Mouse (Mus musculus): Measurements from ENCODE around the gene Slc9b1. TPM values are rescaled to one million over a fixed set of nuclear protein-coding genes. Genes with fewer than 3 reads are reported as not detected.

Slc9b1 gene
- total RNA-seq (2012; rRNA removed) (not detected in 2 replicates), polyA plus RNA-seq (2012; ENCODE audit: insufficient read depth in 1 of 2, insufficient read length in 2 of 2, low read depth in 1 of 2, low replicate concordance in 2 of 2, missing spikeins in 1 of 2) (under 1 TPM in 1 of 2 experiments, not detected in 1; 0.14 TPM)

GRCm38 (mm10) chr3:135347739-135348264, at the start of gene Slc9b1:
Slc9b1 (plus strand) TSS chr3:135348029.
- TF ChIP-seq ELF1 (IDR thresholded peaks at IDR 0.05; ENCODE audit: low read depth, low read length): no peak
- TF ChIP-seq MAFK (IDR thresholded peaks at IDR 0.05; ENCODE audit: borderline replicate concordance, low read depth, low read length): no peak
- no peak for TF ChIP-seq NRF1 (IDR thresholded peaks at IDR 0.05; ENCODE audit: insufficient read depth, low read depth, low read length, poor library complexity, severe bottlenecking)
- TF ChIP-seq ZNF384 (IDR thresholded peaks at IDR 0.05; ENCODE audit: low read depth, low read length): 0 out of 2 replicates have a peak, but pooled peaks have one; percentile 13
- no peak for TF ChIP-seq ZKSCAN1 (IDR thresholded peaks at IDR 0.05; ENCODE audit: low read depth, low read length)
- TF ChIP-seq EP300 (IDR thresholded peaks at IDR 0.05; ENCODE audit: low read depth in 1 of 2, low read length in 2 of 2): no peak
- no peak for TF ChIP-seq MXI1 (IDR thresholded peaks at IDR 0.05; ENCODE audit: low read depth, low read length)
- Histone ChIP-seq H3K4me1 (ENCODE audit: control insufficient read depth in 1 of 2, insufficient read depth in 2 of 2, low read length in 2 of 2) (no peaks in the 10 kb centered on the region), H3K27me3 (ENCODE audit: control insufficient read depth in 1 of 2, insufficient read depth in 2 of 2, low read length in 2 of 2) (no peaks in the 10 kb centered on the region), H3K36me3 (ENCODE audit: control insufficient read depth in 1 of 2, insufficient read depth in 2 of 2, low read length in 2 of 2) (no peaks in the 10 kb centered on the region), H3K27ac (ENCODE audit: control insufficient read depth, low read depth, low read length) (no peak within 1 kb of the TSS), H3K79me2 (ENCODE audit: control insufficient read depth, insufficient read depth, low read length, poor library complexity) (no peaks in the 10 kb centered on the region), H3K4me3 (ENCODE audit: control insufficient read depth in 1 of 2, insufficient read depth in 1 of 2, low read depth in 2 of 2, low read length in 2 of 2) (no peak within 1 kb of the TSS), H3K9ac (ENCODE audit: control insufficient read depth, low read depth, low read length, poor library complexity, severe bottlenecking) (no peak within 1 kb of the TSS), H3K9me3 (replicated peaks; ENCODE audit: insufficient read depth, low read length) (no peaks in the 10 kb centered on the region)
- DNase-seq (ENCODE audit: low read depth, low spot score): no peak

- Histone ChIP-seq H3K36me3 (ENCODE audit: control insufficient read depth in 1 of 2, insufficient read depth in 2 of 2, low read length in 2 of 2) (peaks cover 0 to 5% of the 10 kb centered on the region in 2 experiments; a peak in 2 of 4 replicates), H3K27ac (ENCODE audit: control insufficient read depth, low read depth, low read length) (peak overlapping the region; percentile 11; the same call in 1 of the 2 replicates), H3K79me2 (ENCODE audit: control insufficient read depth, insufficient read depth, low read length, poor library complexity) (no peaks in the 10 kb centered on the region), H3K27me3 (ENCODE audit: control insufficient read depth in 1 of 2, insufficient read depth in 2 of 2, low read length in 2 of 2) (no peaks in the 10 kb centered on the region), H3K4me3 (ENCODE audit: control insufficient read depth in 1 of 2, insufficient read depth in 1 of 2, low read depth in 2 of 2, low read length in 2 of 2) (peak overlapping the region in 1 of 2 experiments; percentile 7; a peak in 1 of 4 replicates), H3K9ac (ENCODE audit: control insufficient read depth, low read depth, low read length, poor library complexity, severe bottlenecking) (0 out of 2 replicates have a peak overlapping the region, but pooled peaks have one; percentile 30), H3K9me3 (replicated peaks; ENCODE audit: insufficient read depth, low read length) (no peaks in the 10 kb centered on the region), H3K4me1 (ENCODE audit: control insufficient read depth in 1 of 2, insufficient read depth in 2 of 2, low read length in 2 of 2) (peaks cover 0 to 16% of the 10 kb centered on the region in 2 experiments; a peak in 3 of 4 replicates)
- no peak for TF ChIP-seq POLR2AphosphoS2 (IDR thresholded peaks at IDR 0.05; ENCODE audit: low read length)
- no peak for TF ChIP-seq USF1 (IDR thresholded peaks at IDR 0.05; ENCODE audit: low read depth, low read length)
- TF ChIP-seq ZNF384 (IDR thresholded peaks at IDR 0.05; ENCODE audit: low read depth, low read length): no peak
- no peak for TF ChIP-seq ZC3H11A (IDR thresholded peaks at IDR 0.05; ENCODE audit: low read depth, low read length)
- TF ChIP-seq MYC (IDR thresholded peaks at IDR 0.05; ENCODE audit: low read depth, low read length): 0 out of 2 replicates have a peak, but pooled peaks have one; percentile 40
- no peak for TF ChIP-seq SMC3 (IDR thresholded peaks at IDR 0.05; ENCODE audit: low read depth, low read length)
- no peak for TF ChIP-seq E2F4 (IDR thresholded peaks at IDR 0.05; ENCODE audit: borderline replicate concordance, low read depth, low read length)
- TF ChIP-seq CHD1 (IDR thresholded peaks at IDR 0.05; ENCODE audit: low read depth, low read length): no peak
- TF ChIP-seq SIN3A (IDR thresholded peaks at IDR 0.05; ENCODE audit: low read length): no peak
- peak; percentile 22 to 67; a peak in 2 of 4 replicates for TF ChIP-seq EP300 (IDR thresholded peaks at IDR 0.05; ENCODE audit: low read depth in 1 of 2, low read length in 2 of 2)
- no peak for TF ChIP-seq TCF12 (IDR thresholded peaks at IDR 0.05; ENCODE audit: low read depth, low read length)
- TF ChIP-seq TAL1 (IDR thresholded peaks at IDR 0.05; ENCODE audit: low read length): 0 out of 2 replicates have a peak, but pooled peaks have one; percentile 32
- no peak for TF ChIP-seq MAZ (IDR thresholded peaks at IDR 0.05; ENCODE audit: low read depth, low read length)
- peak; percentile 66; the same call in 1 of the 2 replicates for TF ChIP-seq JUND (IDR thresholded peaks at IDR 0.05; ENCODE audit: low read depth, low read length)
- no peak for TF ChIP-seq CTCF (IDR thresholded peaks at IDR 0.05 in 2 of 3, conservative IDR thresholded peaks at IDR 0.05 in 1 of 3; ENCODE audit: control insufficient read depth in 1 of 3, insufficient read depth in 1 of 3, low read depth in 2 of 3, low read length in 3 of 3, poor library complexity in 1 of 3, severe bottlenecking in 1 of 3)
- no peak for TF ChIP-seq USF2 (IDR thresholded peaks at IDR 0.05; ENCODE audit: borderline replicate concordance in 1 of 2, insufficient read depth in 1 of 2, low read depth in 1 of 2, low read length in 2 of 2)
- TF ChIP-seq POLR2A (IDR thresholded peaks at IDR 0.05; ENCODE audit: control insufficient read depth in 1 of 2, insufficient read depth in 1 of 2, low read depth in 1 of 2, low read length in 2 of 2, poor library complexity in 1 of 2): no peak
- TF ChIP-seq UBTF (IDR thresholded peaks at IDR 0.05; ENCODE audit: borderline replicate concordance, insufficient read depth, low read depth, low read length): no peak
- TF ChIP-seq CHD2 (IDR thresholded peaks at IDR 0.05; ENCODE audit: low read length): no peak
- peak; percentile 22; the same call in 1 of the 2 replicates for TF ChIP-seq ETS1 (IDR thresholded peaks at IDR 0.05; ENCODE audit: low read depth, low read length)
- peak; percentile 93 for DNase-seq (ENCODE audit: low read depth, low spot score)
These were observed 49.3 kb upstream of the Slc9b1 start for GRCm38 (mm10) chr3:135298560-135298959.
